Mouse (Mus musculus) adrenal gland, adult 2 months (tissue): ENCODE data around the gene Ghrhr. TPM values are rescaled to one million over a fixed set of nuclear protein-coding genes. Genes with fewer than 3 reads are reported as not detected.

Experiments used
- DNase-seq: peaks from one replicate; pipeline ENCODE4 v3.0.0; 2021
- polyA plus RNA-seq: library from polyadenylated mRNA; depleted of rRNA; stranded (reverse); fragments of >200 nt; gene quantifications from 2 replicates; pipeline ENCODE4 v1.2.3, GENCODE M21; 2012
- total RNA-seq, 2 experiments: library from RNA; stranded (reverse); gene quantifications; 2 replicates each; pipeline ENCODE4 v1.2.3; 2021

Gene Ghrhr
- total and polyA plus RNA-seq, 3 experiments: not detected

GRCm38 (mm10) chr6:55353711-55354445, 22.2 kb upstream of the Ghrhr start:
- DNase-seq: no peak

- no peak for DNase-seq
Observed at GRCm38 (mm10) chr6:55354456-55355117, 21.5 kb upstream of the Ghrhr start.

GRCm38 (mm10) chr6:55355575-55355974, 20.5 kb upstream of the Ghrhr start:
- no peak for DNase-seq

GRCm38 (mm10) chr6:55356017-55356703, 19.9 kb upstream of the Ghrhr start:
- no peak for DNase-seq

- no peak for DNase-seq
Observed at GRCm38 (mm10) chr6:55356976-55357635, 19.0 kb upstream of the Ghrhr start.

GRCm38 (mm10) chr6:55357636-55358031, 18.5 kb upstream of the Ghrhr start:
- DNase-seq: no peak

GRCm38 (mm10) chr6:55358731-55359143, 17.4 kb upstream of the Ghrhr start:
- DNase-seq: no peak

GRCm38 (mm10) chr6:55362663-55363062, 13.4 kb upstream of the Ghrhr start:
- no peak for DNase-seq

GRCm38 (mm10) chr6:55367126-55367525, 9.0 kb upstream of the Ghrhr start:
- DNase-seq: no peak

GRCm38 (mm10) chr6:55370831-55371230, 5.3 kb upstream of the Ghrhr start:
- no peak for DNase-seq

- no peak for DNase-seq
Observed at GRCm38 (mm10) chr6:55376511-55376910, 416 bp downstream of the Ghrhr start.

- no peak for DNase-seq
Observed at GRCm38 (mm10) chr6:55377461-55377860, 1.4 kb downstream of the Ghrhr start.

GRCm38 (mm10) chr6:55379641-55380335, 3.7 kb downstream of the Ghrhr start:
- peak; percentile 53 for DNase-seq

GRCm38 (mm10) chr6:55381966-55382365, 5.9 kb downstream of the Ghrhr start:
- no peak for DNase-seq

GRCm38 (mm10) chr6:55383897-55384296, 7.8 kb downstream of the Ghrhr start:
- DNase-seq: peak; percentile 38

- no peak for DNase-seq
Observed at GRCm38 (mm10) chr6:55384356-55384951, 8.4 kb downstream of the Ghrhr start.

- no peak for DNase-seq
Observed at GRCm38 (mm10) chr6:55388546-55389169, 12.6 kb downstream of the Ghrhr start.

- DNase-seq: no peak
Observed at GRCm38 (mm10) chr6:55389321-55389720, 13.2 kb downstream of the Ghrhr start.

- no peak for DNase-seq
Observed at GRCm38 (mm10) chr6:55391814-55392213, 15.7 kb downstream of the Ghrhr start.

GRCm38 (mm10) chr6:55392453-55392852, 16.4 kb downstream of the Ghrhr start:
- peak; percentile 60 for DNase-seq

GRCm38 (mm10) chr6:55394854-55395253, 18.8 kb downstream of the Ghrhr start:
- no peak for DNase-seq
